Mouse (Mus musculus): ENCODE measurements around the gene Snx30. TPM values are rescaled to one million over a fixed set of nuclear protein-coding genes. Genes with fewer than 3 reads are reported as not detected.

Gene Snx30
- polyA plus RNA-seq, 1 experiment from 2014 or later: 16.5 TPM

- 73% methylated on average over 5 of the region's 5 CpGs for WGBS
- Histone ChIP-seq H3K4me3 (ENCODE audit: low read length) (no peak overlapping the region), H3K36me3 (ENCODE audit: control insufficient read depth, insufficient read depth, low read length) (no peaks in the 10 kb centered on the region), H3K9ac (ENCODE audit: low read depth, low read length) (no peak overlapping the region), H3K4me1 (ENCODE audit: control insufficient read depth, insufficient read depth, low read depth, low read length) (no peaks in the 10 kb centered on the region; the same call in 1 of the 2 replicates), H3K9me3 (ENCODE audit: control insufficient read depth, low read length) (no peaks in the 10 kb centered on the region), H3K27me3 (replicated peaks; ENCODE audit: control insufficient read depth, insufficient read depth, low read length) (no peaks in the 10 kb centered on the region), H3K4me2 (ENCODE audit: low read length) (no peak overlapping the region), H3K27ac (ENCODE audit: low read depth, low read length) (no peak overlapping the region)
- no peak for ATAC-seq
Observed at GRCm38 (mm10) chr4:59826381-59826780, 20.7 kb downstream of the Snx30 start.

DNA sequence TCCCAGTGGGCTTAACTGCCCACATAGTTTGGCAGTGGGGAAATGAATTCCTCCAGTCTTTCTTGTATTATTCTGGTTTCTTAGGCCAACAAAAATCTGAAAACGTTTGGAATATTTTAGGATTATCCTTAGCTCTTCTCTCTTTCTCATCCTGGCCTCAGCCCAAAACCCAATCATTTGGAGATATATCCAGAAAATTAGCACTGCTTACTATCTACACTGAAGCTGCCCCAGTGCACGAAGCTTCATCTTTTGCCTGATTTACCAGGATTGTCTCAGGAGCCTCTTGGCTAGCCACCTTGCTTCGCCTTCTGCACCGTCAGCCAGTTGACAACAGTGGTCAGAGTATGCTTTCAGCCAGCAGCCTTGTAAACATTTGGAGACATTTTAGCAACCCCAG, 23.4 kb downstream of the Snx30 start:
- Histone ChIP-seq H3K36me3 (ENCODE audit: control insufficient read depth, insufficient read depth, low read length) (no peaks in the 10 kb centered on the region), H3K4me2 (ENCODE audit: low read length) (no peak overlapping the region), H3K27me3 (replicated peaks; ENCODE audit: control insufficient read depth, insufficient read depth, low read length) (no peaks in the 10 kb centered on the region), H3K27ac (ENCODE audit: low read depth, low read length) (no peak overlapping the region), H3K4me1 (ENCODE audit: control insufficient read depth, insufficient read depth, low read depth, low read length) (no peaks in the 10 kb centered on the region; the same call in 1 of the 2 replicates), H3K4me3 (ENCODE audit: low read length) (no peak overlapping the region), H3K9ac (ENCODE audit: low read depth, low read length) (no peak overlapping the region), H3K9me3 (ENCODE audit: control insufficient read depth, low read length) (no peaks in the 10 kb centered on the region)
- no peak for ATAC-seq
- WGBS: 82% methylated on average over 4 of the region's 4 CpGs

DNA sequence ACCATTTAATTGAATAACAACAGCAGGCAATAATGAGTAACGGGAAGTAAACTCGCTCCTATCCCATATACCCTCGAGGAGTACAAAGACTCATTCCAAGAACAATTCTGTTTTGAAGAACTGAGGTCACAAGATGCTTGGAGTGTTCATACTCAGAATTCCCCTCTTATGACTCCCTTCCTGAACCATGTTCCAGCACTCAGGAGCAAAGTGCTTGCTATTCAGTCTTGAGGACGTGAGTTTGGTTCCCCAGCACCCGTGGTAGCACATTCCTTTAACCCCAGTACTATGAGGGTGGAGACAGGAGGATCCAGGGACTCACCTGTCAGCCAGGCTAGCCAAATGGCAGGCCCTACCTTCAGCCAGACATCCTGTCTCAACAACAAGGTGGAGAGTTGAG, 25.4 kb downstream of the Snx30 start:
- no peaks in the 10 kb centered on the region for H3K9me3 ChIP-seq (ENCODE audit: control insufficient read depth, low read length)
- no peak overlapping the region for H3K9ac ChIP-seq (ENCODE audit: low read depth, low read length)
- WGBS: 90% methylated on average over 5 of the region's 5 CpGs
- no peak overlapping the region for H3K27ac ChIP-seq (ENCODE audit: low read depth, low read length)
- H3K27me3 ChIP-seq (replicated peaks; ENCODE audit: control insufficient read depth, insufficient read depth, low read length): no peaks in the 10 kb centered on the region
- no peak for ATAC-seq
- H3K4me1 ChIP-seq (ENCODE audit: control insufficient read depth, insufficient read depth, low read depth, low read length): no peaks in the 10 kb centered on the region; the same call in 1 of the 2 replicates
- H3K36me3 ChIP-seq (ENCODE audit: control insufficient read depth, insufficient read depth, low read length): no peaks in the 10 kb centered on the region
- H3K4me3 ChIP-seq (ENCODE audit: low read length): no peak overlapping the region
- no peak overlapping the region for H3K4me2 ChIP-seq (ENCODE audit: low read length)

DNA sequence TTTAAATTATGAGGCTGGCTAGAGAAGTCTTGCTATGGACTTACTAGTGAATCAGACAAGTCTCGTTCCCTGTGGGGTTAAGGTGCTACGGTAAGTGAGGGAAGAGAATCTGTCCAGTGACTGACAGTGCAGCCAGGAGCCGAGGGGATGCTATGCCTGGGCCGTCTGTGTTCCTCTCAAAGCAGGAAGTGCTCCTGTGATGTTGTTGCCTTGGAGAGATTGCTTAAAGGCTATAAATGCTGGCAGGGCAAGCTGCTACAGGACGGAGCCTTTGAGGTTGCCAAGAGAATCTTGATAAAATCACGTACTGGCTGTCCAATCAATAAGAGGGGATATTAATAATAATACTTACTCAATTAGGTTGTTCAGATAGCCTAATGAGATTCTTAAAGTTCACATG, 27.2 kb downstream of the Snx30 start:
- Histone ChIP-seq H3K27ac (ENCODE audit: low read depth, low read length) (no peak overlapping the region), H3K27me3 (replicated peaks; ENCODE audit: control insufficient read depth, insufficient read depth, low read length) (no peaks in the 10 kb centered on the region), H3K4me3 (ENCODE audit: low read length) (no peak overlapping the region), H3K9me3 (ENCODE audit: control insufficient read depth, low read length) (no peaks in the 10 kb centered on the region), H3K9ac (ENCODE audit: low read depth, low read length) (no peak overlapping the region), H3K4me1 (ENCODE audit: control insufficient read depth, insufficient read depth, low read depth, low read length) (no peaks in the 10 kb centered on the region), H3K36me3 (ENCODE audit: control insufficient read depth, insufficient read depth, low read length) (no peaks in the 10 kb centered on the region), H3K4me2 (ENCODE audit: low read length) (no peak overlapping the region)
- 62% methylated on average over 6 of the region's 6 CpGs for WGBS
- ATAC-seq: no peak

DNA sequence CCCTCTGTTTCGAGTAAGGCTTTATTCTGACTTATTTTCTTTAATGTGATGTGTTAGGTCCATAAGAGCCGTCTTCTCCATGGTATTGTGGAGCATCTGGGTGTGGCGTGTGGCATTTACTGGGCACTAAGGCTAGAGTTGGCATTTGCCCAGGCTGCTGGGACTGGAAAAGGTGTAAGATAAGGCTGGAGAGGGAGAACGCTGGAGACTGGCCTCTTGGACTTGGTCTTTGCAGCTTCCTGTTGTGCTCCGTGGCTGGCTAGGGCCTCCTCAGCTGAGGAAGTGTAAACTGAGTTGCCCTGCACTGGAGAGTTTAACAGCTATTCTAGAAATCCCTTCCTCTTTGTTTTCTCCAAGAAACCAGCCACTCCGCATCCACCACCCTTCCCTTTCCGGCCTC, 32.0 kb downstream of the Snx30 start:
- no peaks in the 10 kb centered on the region for H3K36me3 ChIP-seq (ENCODE audit: control insufficient read depth, insufficient read depth, low read length)
- no peaks in the 10 kb centered on the region for H3K27me3 ChIP-seq (replicated peaks; ENCODE audit: control insufficient read depth, insufficient read depth, low read length)
- no peaks in the 10 kb centered on the region; the same call in 1 of the 2 replicates for H3K4me1 ChIP-seq (ENCODE audit: control insufficient read depth, insufficient read depth, low read depth, low read length)
- H3K4me3 ChIP-seq (ENCODE audit: low read length): no peak overlapping the region
- no peaks in the 10 kb centered on the region; the same call in 1 of the 2 replicates for H3K9me3 ChIP-seq (ENCODE audit: control insufficient read depth, low read length)
- H3K4me2 ChIP-seq (ENCODE audit: low read length): no peak overlapping the region
- no peak for ATAC-seq
- H3K9ac ChIP-seq (ENCODE audit: low read depth, low read length): no peak overlapping the region
- H3K27ac ChIP-seq (ENCODE audit: low read depth, low read length): no peak overlapping the region
- WGBS: 84% methylated on average over 7 of the region's 7 CpGs

GRCm38 (mm10) chr4:59844460-59845244, 39.0 kb downstream of the Snx30 start:
- Histone ChIP-seq H3K27me3 (replicated peaks; ENCODE audit: control insufficient read depth, insufficient read depth, low read length) (no peaks in the 10 kb centered on the region), H3K4me3 (ENCODE audit: low read length) (no peak overlapping the region), H3K9me3 (ENCODE audit: control insufficient read depth, low read length) (no peaks in the 10 kb centered on the region; the same call in 1 of the 2 replicates), H3K9ac (ENCODE audit: low read depth, low read length) (no peak overlapping the region), H3K36me3 (ENCODE audit: control insufficient read depth, insufficient read depth, low read length) (no peaks in the 10 kb centered on the region), H3K27ac (ENCODE audit: low read depth, low read length) (no peak overlapping the region), H3K4me2 (ENCODE audit: low read length) (no peak overlapping the region), H3K4me1 (ENCODE audit: control insufficient read depth, insufficient read depth, low read depth, low read length) (no peaks in the 10 kb centered on the region; the same call in 1 of the 2 replicates)
- no peak for ATAC-seq
- 88% methylated on average over 15 of the region's 15 CpGs for WGBS

GRCm38 (mm10) chr4:59845245-59845637, 39.6 kb downstream of the Snx30 start:
- Histone ChIP-seq H3K36me3 (ENCODE audit: control insufficient read depth, insufficient read depth, low read length) (no peaks in the 10 kb centered on the region), H3K9ac (ENCODE audit: low read depth, low read length) (no peak overlapping the region)
- WGBS: 94% methylated on average over 3 of the region's 3 CpGs

GRCm38 (mm10) chr4:59847447-59847846, 41.8 kb downstream of the Snx30 start:
- Histone ChIP-seq H3K27ac (ENCODE audit: low read depth, low read length) (no peak overlapping the region), H3K4me2 (ENCODE audit: low read length) (no peak overlapping the region), H3K4me3 (ENCODE audit: low read length) (no peak overlapping the region), H3K36me3 (ENCODE audit: control insufficient read depth, insufficient read depth, low read length) (no peaks in the 10 kb centered on the region), H3K27me3 (replicated peaks; ENCODE audit: control insufficient read depth, insufficient read depth, low read length) (no peaks in the 10 kb centered on the region), H3K9ac (ENCODE audit: low read depth, low read length) (no peak overlapping the region), H3K4me1 (ENCODE audit: control insufficient read depth, insufficient read depth, low read depth, low read length) (peaks cover 5% of the 10 kb centered on the region), H3K9me3 (ENCODE audit: control insufficient read depth, low read length) (no peaks in the 10 kb centered on the region)
- WGBS: 88% methylated on average over 5 of the region's 5 CpGs
- ATAC-seq: no peak

More at GRCm38 (mm10) chr4:59845245-59845637, 39.6 kb downstream of the Snx30 start:
- H3K4me2 ChIP-seq (ENCODE audit: low read length): no peak overlapping the region
- no peaks in the 10 kb centered on the region for H3K27me3 ChIP-seq (replicated peaks; ENCODE audit: control insufficient read depth, insufficient read depth, low read length)
- H3K27ac ChIP-seq (ENCODE audit: low read depth, low read length): no peak overlapping the region
- no peak overlapping the region for H3K4me3 ChIP-seq (ENCODE audit: low read length)
- no peaks in the 10 kb centered on the region; the same call in 1 of the 2 replicates for H3K4me1 ChIP-seq (ENCODE audit: control insufficient read depth, insufficient read depth, low read depth, low read length)
- no peak for ATAC-seq
- no peaks in the 10 kb centered on the region for H3K9me3 ChIP-seq (ENCODE audit: control insufficient read depth, low read length)

DNA sequence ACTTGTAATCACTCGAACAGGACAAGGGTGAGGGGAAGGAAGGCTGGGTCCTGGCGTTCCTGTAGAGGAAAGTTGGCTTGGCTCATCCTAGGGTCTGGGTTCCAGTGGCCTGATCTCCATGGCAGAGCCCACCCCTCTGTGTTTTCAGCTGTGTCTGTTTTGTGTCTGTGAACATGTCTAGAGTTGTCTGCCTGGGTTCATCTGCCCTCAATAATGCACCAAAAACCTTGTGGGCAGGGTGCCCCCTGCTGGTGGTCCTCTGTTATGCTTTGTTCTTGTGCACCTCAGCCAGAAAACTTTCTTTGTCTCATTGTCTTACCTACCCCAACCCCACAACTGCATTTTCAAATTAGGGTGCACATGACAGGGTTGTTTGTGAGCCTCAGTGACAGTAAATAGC, 44.5 kb downstream of the Snx30 start:
- no peak overlapping the region for H3K9ac ChIP-seq (ENCODE audit: low read depth, low read length)
- H3K9me3 ChIP-seq (ENCODE audit: control insufficient read depth, low read length): no peaks in the 10 kb centered on the region
- peaks cover 5% of the 10 kb centered on the region for H3K4me1 ChIP-seq (ENCODE audit: control insufficient read depth, insufficient read depth, low read depth, low read length)
- 85% methylated on average over 2 of the region's 2 CpGs for WGBS
- no peak for ATAC-seq
- no peaks in the 10 kb centered on the region for H3K36me3 ChIP-seq (ENCODE audit: control insufficient read depth, insufficient read depth, low read length)
- no peak overlapping the region for H3K4me2 ChIP-seq (ENCODE audit: low read length)
- H3K4me3 ChIP-seq (ENCODE audit: low read length): no peak overlapping the region
- H3K27me3 ChIP-seq (replicated peaks; ENCODE audit: control insufficient read depth, insufficient read depth, low read length): no peaks in the 10 kb centered on the region
- no peak overlapping the region for H3K27ac ChIP-seq (ENCODE audit: low read depth, low read length)

All from hindbrain, embryonic 16.5 days (tissue).